Mouse (Mus musculus): ENCODE data around the gene 4930556J24Rik. TPM values are rescaled to one million over a fixed set of nuclear protein-coding genes. Genes with fewer than 3 reads are reported as not detected.
"Not testable (repeated sequence)": the region's sequence is repeated elsewhere in the genome, so short reads cannot be mapped to it uniquely, and the experiment has no call there.

4930556J24Rik gene
- total RNA-seq, 2 experiments from 2014 or later, result not detected

DNA sequence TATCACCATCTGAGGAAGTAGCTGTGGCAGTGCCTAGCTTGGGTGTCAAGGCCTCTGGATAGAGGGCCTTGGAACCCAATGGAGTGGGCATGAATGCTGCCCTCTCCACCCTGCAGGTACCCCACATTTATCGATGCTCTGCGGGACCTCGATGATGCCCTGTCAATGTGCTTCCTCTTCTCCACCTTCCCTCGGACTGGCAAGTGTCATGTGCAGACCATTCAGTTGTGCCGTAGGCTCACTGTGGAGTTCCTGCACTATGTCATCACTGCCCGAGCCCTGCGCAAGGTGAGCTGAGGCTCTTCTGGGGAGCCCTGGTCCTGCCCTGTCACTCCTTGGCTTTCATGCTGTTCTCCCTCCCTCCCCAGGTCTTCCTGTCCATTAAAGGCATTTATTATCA lies 3.5 kb downstream of the 4930556J24Rik start:
- DNase-seq, result no peak

DNA sequence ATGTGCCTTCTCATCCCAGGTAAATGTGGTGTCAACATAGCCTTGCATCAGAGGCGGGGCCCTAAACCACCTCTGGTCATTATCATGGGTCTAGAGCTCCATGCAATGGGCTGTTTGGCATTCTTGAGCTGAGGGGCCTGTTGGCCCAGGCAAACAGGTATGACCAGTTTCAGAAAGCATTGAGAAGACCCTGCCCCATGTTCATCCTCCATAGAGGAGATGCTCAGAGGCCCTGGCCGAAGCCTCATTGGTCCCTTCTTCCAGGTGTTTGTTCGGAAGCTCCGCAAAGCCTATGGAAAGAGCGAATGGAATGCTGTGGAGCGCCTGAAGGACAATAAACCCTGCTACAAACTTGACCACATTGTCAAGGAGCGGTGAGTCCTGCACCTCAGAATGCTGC lies 6.2 kb downstream of the 4930556J24Rik start:
- no peak for DNase-seq

GRCm38 (mm10) chr11:3969837-3970236 lies 6.7 kb downstream of the 4930556J24Rik start:
- no peak for DNase-seq

- no peak for DNase-seq
Measured at GRCm38 (mm10) chr11:3964416-3965172, 12.0 kb downstream of the 4930556J24Rik start.

- DNase-seq, result peak; percentile 77
Measured at GRCm38 (mm10) chr11:3963610-3964415, 12.8 kb downstream of the 4930556J24Rik start, which contains the start of gene Pes1. Gene Pes1 (plus strand): TSS chr11:3963975.

- peak; percentile 11 for DNase-seq
Measured at GRCm38 (mm10) chr11:3963155-3963554, 13.4 kb downstream of the 4930556J24Rik start.

DNA sequence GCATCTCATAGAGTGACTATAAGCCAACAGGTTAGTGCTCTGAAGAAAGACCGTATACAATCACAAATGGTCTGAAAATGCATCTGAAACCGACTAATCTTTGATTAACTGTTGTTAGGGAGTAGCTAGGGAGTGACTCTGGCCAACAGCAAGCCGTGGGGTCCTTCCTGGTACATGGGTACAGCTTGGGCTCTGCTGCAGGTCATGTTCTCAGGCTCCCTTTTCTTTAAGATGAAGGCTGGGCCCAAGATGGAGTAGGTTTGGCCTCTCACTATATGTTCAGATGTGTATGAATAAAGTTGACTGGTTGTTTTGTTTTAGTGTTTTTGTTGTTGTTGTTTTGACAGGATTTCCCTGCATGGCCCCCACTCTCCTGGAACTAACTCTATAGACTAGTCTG lies 14.8 kb downstream of the 4930556J24Rik start:
- no peak for DNase-seq

DNA sequence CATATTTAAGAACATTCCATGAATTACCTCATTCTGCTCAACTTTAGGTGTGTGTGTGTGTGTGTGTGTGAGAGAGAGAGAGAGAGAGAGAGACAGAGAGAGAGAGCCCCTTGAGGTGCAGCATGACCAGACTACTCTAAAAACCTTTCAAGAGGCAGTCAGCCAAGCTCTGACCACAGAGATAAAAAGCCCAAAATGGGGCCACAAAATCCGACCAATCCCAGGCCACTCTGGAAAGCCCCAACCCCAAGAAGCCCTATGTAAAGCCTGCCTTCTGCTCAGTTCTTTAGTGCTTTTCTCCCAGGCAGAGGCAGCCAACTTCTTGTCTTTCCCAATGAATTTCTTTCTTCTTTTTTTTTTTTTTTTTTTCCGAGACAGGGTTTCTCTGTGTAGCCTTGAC lies 15.7 kb downstream of the 4930556J24Rik start:
- DNase-seq, result no peak

DNA sequence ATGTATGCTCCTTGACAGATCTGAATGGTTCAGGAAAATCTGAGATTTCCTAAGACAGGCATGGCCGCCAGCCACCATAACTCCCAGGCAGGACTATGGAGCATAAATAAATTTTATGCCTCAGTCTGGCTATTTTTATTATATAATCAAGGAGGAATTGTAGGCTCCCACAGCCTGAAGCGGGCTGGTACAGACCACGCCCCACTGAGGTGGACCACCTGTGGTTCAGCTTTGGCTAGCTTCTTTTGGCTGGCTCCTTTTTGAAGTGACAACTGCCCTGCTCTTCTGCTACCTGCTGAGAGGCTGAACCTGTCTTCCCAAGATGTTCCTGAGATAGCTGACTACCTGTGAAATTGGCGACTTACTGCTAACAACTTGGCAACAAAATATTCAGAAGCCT lies 21.2 kb downstream of the 4930556J24Rik start:
- DNase-seq, result not testable (repeated sequence)

GRCm38 (mm10) chr11:3954876-3955275 lies 21.7 kb downstream of the 4930556J24Rik start:
- DNase-seq, result not testable (repeated sequence)

DNA sequence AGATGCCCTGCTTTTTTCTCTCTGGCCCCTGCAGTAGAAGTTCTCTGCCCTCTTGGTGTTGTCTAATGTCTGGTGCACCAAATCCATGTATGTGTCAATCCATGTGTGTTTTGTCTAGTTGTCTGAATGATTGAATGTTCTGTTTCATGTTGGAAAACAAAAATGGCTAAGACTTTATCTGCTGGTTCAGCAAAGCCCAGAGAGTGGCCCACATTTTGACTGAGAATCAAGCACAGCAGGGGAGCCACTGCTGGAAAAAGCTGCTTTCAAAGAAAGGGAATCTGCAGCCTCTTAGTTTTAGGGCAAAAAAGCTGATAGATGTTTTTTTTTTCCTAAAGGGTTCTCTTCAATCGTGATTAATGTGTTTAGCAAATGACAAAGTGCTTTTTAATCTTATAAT lies 30.2 kb downstream of the 4930556J24Rik start:
- no peak for DNase-seq

DNA sequence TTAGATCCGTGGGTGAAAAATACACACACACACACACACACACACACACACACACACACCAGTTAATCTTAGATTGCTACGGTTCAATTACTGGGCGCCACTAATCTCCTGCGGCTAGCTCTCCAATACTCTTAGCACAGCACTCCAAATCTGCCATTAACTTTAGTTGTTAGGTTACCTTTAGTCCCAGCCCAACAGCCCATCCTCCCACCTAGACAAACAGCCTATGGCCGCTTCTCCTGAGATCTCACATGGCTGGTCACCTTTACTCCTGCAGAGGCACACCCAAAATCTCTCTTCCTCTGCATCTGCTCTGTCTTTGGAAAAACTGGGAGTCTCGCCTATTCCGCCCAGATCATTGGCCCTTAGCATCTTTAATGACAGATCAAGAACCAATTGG lies 35.2 kb downstream of the 4930556J24Rik start:
- DNase-seq, result peak; percentile 1

DNA sequence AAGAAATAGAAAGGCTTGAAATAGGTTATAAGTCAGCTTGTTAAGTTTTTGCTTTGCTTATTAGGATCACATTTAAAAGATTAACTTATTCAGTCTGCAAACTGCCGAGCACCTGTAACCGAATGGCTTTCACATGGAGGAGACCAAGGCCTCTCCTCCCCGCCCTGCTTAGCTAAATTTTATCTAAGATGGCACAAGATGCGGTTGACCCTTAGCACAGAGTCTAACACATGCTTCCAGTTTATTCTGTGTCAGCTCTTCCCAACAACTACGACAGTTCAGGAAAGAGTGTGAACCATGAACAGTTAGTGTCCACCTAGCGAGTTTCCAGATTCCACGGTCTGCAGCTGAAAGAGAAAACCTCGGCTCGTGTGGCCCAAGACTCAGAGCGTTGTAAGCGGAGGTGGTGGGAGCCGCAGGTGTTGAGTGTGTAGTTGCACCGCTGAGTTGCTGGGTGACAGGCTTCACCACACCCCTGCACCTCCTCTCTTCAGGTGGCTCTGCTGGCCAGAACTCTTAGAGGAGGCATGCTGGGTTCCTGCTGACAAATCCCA lies 39.2 kb downstream of the 4930556J24Rik start:
- DNase-seq, result no peak

GRCm38 (mm10) chr11:3936318-3936717 lies 40.3 kb downstream of the 4930556J24Rik start:
- DNase-seq, result no peak

DNA sequence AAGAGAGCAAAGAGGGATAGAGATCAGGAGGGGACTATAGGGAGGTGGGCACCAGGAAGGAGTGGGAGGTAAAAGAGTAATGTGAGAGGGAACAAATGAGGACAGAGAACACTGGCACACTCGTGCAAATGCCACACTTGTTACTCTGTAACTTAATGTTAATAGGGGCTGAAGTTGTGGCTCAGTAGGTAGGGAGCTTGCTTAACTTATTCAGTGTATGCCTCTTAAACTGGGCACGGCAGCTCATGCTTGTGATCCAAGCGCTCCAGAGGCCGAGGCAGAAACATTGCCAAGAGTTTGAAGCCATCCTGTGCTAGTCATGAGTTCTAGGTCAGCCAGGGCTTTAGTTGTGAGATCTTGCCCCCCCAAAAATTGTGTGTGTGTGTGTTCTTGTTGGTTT lies 41.4 kb downstream of the 4930556J24Rik start:
- no peak for DNase-seq

DNA sequence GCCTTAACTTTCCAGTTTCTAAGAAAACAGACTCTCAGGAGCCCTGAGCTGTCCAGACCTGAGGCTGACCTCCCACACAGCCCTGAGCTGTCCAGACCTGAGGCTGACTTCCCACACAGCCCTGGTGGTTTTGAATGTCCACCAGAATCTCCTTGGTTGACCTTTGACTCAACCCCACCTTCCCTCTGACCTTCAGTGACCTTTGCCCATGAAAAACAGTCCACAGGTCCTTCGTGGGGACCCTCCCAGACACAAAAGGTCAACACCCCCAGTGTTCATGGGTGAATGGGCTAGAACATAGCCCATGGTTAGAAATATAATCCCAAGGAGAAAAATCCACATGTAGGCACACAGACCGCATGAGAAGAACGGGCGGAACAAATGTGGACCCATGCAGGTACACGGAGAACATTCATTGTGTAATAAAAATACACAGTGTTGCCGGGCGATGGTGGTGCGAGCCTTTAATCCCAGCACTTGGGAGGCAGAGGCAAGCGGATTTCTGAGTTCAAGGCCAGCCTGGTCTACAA lies 42.8 kb downstream of the 4930556J24Rik start:
- no peak for DNase-seq

GRCm38 (mm10) chr11:3931511-3932211 lies 44.9 kb downstream of the 4930556J24Rik start, which contains the start of gene Tcn2:
Gene Tcn2 (minus strand): TSS chr11:3932159.
- DNase-seq, result peak; percentile 87

- peak; percentile 2 for DNase-seq
Measured at GRCm38 (mm10) chr11:3930931-3931330, 45.6 kb downstream of the 4930556J24Rik start.

- peak; percentile 3 for DNase-seq
Measured at GRCm38 (mm10) chr11:3930019-3930418, 46.6 kb downstream of the 4930556J24Rik start.

DNA sequence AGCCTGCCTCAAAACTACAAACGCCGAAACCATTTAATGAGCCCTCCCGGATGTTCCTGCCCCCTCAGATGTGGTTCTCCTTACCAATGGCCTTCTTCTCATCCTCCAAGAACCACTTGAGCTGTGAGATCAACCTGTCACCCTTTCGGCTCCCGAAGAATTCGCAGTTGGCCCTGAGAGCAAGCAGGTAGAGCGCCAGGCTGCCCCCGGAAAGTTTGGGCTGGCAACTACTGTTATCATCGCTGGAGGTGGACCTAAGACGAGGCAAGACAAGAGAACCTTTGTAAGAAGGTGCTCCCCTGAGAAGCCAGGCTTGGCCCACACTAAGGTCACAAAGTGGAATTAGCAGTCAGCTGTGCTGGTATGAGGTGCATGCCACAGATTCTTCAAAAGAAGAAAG lies 50.7 kb downstream of the 4930556J24Rik start:
- no peak for DNase-seq

GRCm38 (mm10) chr11:3922731-3923130 lies 53.8 kb downstream of the 4930556J24Rik start:
- no peak for DNase-seq

DNA sequence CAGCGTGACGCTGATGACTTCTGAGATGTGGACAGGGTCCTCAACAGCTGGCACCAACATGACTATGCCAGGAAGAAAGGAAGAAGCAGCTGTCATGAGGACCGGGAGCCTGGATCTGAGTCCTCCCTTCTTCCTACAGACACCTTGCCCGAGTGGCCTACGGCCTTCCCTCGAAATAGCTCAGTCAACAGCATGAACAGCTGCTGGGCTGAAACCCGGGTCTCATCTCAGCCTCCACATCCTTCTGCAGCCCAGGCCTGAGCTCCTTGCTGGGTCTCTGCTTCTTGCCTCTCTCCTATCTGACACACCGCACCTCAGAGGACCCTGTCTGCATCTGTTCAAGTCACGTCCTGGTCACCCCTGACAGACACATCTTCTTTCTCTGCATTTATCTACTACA lies 54.5 kb downstream of the 4930556J24Rik start:
- DNase-seq, result no peak
